Mouse (Mus musculus): ENCODE measurements at regions not wholly inside any gene's neighbourhood (a gene's known extent, or its start where the extent isn't known, plus 50 kb on each side); places are given as distances from the start of the nearest gene placed in this dataset.

GRCm38 (mm10) chr16:73096091-73097083 lies 788.3 kb downstream of the Robo1 start:
- peak overlapping the region; percentile 64 for H3K27ac ChIP-seq (replicated peaks; ENCODE audit: low read depth, low read length)
- peaks cover 14% of the 10 kb centered on the region for H3K4me1 ChIP-seq (ENCODE audit: control insufficient read depth, insufficient read depth, low read length)
- H3K36me3 ChIP-seq (ENCODE audit: control insufficient read depth, insufficient read depth, low read length), result no peaks in the 10 kb centered on the region
- under 1% methylated on average over 8 of the region's 8 CpGs for WGBS
- ATAC-seq (ENCODE audit: insufficient number of reproducible peaks, low FRiP score, low TSS enrichment, low read depth) (peak; percentile 82), DNase-seq (ENCODE audit: low spot score) (peak; percentile 79)
- no peak overlapping the region for H3K4me3 ChIP-seq (ENCODE audit: low read depth, low read length)
- no peak overlapping the region for H3K4me2 ChIP-seq (ENCODE audit: low read depth, severe bottlenecking)
- H3K9ac ChIP-seq (ENCODE audit: low read length), result no peak overlapping the region
- no peaks in the 10 kb centered on the region for H3K27me3 ChIP-seq (ENCODE audit: control insufficient read depth, insufficient read depth, low read length)
- H3K9me3 ChIP-seq (ENCODE audit: control insufficient read depth, low read length), result no peaks in the 10 kb centered on the region

Data from limb, embryonic 11.5 days (tissue).